Mouse (Mus musculus) olfactory bulb, adult 2 months (tissue): Measurements from ENCODE around the gene Arhgef40.

Experiments used
- CTCF ChIP-seq: fragments of 200-500 bp; IDR thresholded peaks from 2 replicates; pipeline ENCODE4 v1.5.1; 2012; ENCODE audit warnings: low read depth, mild to moderate bottlenecking, low read length, moderate library complexity; ENCODE audit not compliant: insufficient read depth
- POLR2A ChIP-seq: fragments of 200-500 bp; IDR thresholded peaks from 2 replicates; pipeline ENCODE4 v1.6.1; 2012; ENCODE audit warnings: mild to moderate bottlenecking, low read depth, low read length, moderate library complexity; ENCODE audit not compliant: insufficient read depth

DNA sequence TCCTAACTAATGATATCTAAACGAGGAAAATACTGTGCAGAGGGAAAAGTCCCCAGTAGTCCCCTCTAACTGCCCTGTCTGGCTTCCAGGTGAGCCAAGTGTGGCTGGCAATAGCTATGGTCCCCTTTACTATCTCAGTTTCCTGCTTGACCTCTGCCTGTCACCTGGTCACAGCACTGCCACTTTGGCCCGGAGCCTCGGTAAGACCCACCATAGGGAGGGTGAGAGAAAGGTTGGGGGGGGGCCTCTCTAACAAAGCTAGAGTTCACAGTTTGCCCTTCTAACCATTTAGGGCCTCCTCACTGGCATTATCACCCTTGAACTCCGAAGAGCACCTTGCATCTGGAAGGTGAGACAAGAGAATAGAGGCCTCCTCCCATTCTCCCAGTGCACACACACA lies 33.1 kb downstream of the Arhgef40 start:
- TF ChIP-seq CTCF = no peak
- no peak for TF ChIP-seq POLR2A
